ENCODE assay signal across 12 mouse cellular contexts in the genomic region with DNA sequence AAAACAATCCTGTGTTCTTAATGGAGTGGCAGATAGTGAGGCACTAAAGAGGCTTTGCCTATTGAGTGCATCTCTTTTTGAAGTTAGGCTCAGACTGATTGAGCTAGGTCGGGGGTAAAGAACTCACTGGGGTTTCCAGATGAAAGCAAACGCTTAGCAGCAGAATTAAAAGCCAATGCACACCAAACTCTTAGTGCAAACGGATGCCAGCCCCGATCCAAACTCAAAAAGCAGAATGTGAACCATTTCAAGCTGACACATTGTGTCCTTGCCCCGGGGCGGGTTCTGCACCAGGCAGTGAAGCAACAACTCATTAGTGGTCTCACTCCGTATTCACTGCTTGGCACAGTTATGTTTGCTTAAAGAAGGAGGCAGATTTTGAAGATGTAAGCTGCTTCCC. TPM values are rescaled to one million over a fixed set of nuclear protein-coding genes. Genes with fewer than 3 reads are reported as not detected.
A peak's percentile ranks its signal among the peaks of the same experiment; 100 is the strongest.
DNase-seq lines count a peak whose midpoint lies in the region; ATAC-seq lines count a peak whose summit lies in the region.
"Had no signal": no experiment of that assay in that cellular context is flagged by ENCODE, and none has a peak within 500 bp of the region (broad histone marks: within the 10 kb centered on the region; RNA-seq: fewer than 3 reads in every experiment).

No protein-coding gene starts in this region.

- H3K4me2 ChIP-seq in forebrain, embryonic 16.5 days (ENCODE audit: low read length), result no peak overlapping the region
- H3K4me2 ChIP-seq in midbrain, embryonic 12.5 days (replicated peaks), result 0 out of 2 replicates have a peak overlapping the region, but pooled peaks have one; percentile 12
- H3K4me2 ChIP-seq: limb, embryonic 13.5 days had no signal

- no peaks in the 10 kb centered on the region for H3K27me3 ChIP-seq in forebrain, embryonic 16.5 days (replicated peaks; ENCODE audit: control insufficient read depth, insufficient read depth, low read length)
- H3K27me3 ChIP-seq in midbrain, embryonic 12.5 days, result no peaks in the 10 kb centered on the region

- ATAC-seq in forebrain, embryonic 16.5 days, result peak; percentile 62
- ATAC-seq in midbrain, embryonic 12.5 days (ENCODE audit: low FRiP score, low read depth), result no peak
- ATAC-seq: lung, postnatal 0 days had no signal

- H3K27ac ChIP-seq in forebrain, embryonic 16.5 days (ENCODE audit: low read length), result no peak overlapping the region
- H3K27ac ChIP-seq in midbrain, embryonic 12.5 days (replicated peaks), result no peak overlapping the region
- H3K27ac ChIP-seq: limb, embryonic 13.5 days had no signal

- peak; percentile 20 for DNase-seq in brain, adult 2 months (ENCODE audit: low read depth, low spot score)
- DNase-seq in embryo, embryonic 10.5 days (ENCODE audit: low spot score), result peak; percentile 50
- no peak for DNase-seq in left cerebral cortex, adult 9 months (ENCODE audit: low spot score in 2 of 2)
- no peak for DNase-seq in left cerebral cortex, adult 11 months (ENCODE audit: low spot score)
- no peak for DNase-seq in cerebellum, adult 9-11 months
- DNase-seq: right cerebral cortex, postnatal 14 days had no signal

- no peak overlapping the region for H3K4me3 ChIP-seq in forebrain, embryonic 16.5 days (replicated peaks; ENCODE audit: low read length)
- H3K4me3 ChIP-seq in midbrain, embryonic 12.5 days, result no peak overlapping the region
- H3K4me3 ChIP-seq: erythroblast, embryonic 14.5 days; limb, embryonic 13.5 days; myocyte had no signal

- H3K9me3 ChIP-seq in forebrain, embryonic 16.5 days (ENCODE audit: control insufficient read depth, low read length), result no peaks in the 10 kb centered on the region
- H3K9me3 ChIP-seq in midbrain, embryonic 12.5 days, result no peaks in the 10 kb centered on the region
- H3K9me3 ChIP-seq: limb, embryonic 13.5 days had no signal

- H3K36me3 ChIP-seq in forebrain, embryonic 16.5 days (ENCODE audit: control insufficient read depth, insufficient read depth), result no peaks in the 10 kb centered on the region
- no peaks in the 10 kb centered on the region for H3K36me3 ChIP-seq in midbrain, embryonic 12.5 days
- H3K36me3 ChIP-seq: limb, embryonic 13.5 days had no signal

- H3K9ac ChIP-seq in forebrain, embryonic 16.5 days (replicated peaks; ENCODE audit: low read depth, low read length), result no peak overlapping the region
- H3K9ac ChIP-seq in midbrain, embryonic 12.5 days (replicated peaks), result no peak overlapping the region
- H3K9ac ChIP-seq: limb, embryonic 13.5 days had no signal

- peaks cover 6% of the 10 kb centered on the region for H3K4me1 ChIP-seq in forebrain, embryonic 16.5 days (replicated peaks; ENCODE audit: control insufficient read depth, insufficient read depth, low read length)
- peaks cover 16% of the 10 kb centered on the region for H3K4me1 ChIP-seq in midbrain, embryonic 12.5 days

- 1% methylated on average over 7 of the region's 7 CpGs for WGBS in forebrain, embryonic 16.5 days
- 3% methylated on average over 7 of the region's 7 CpGs for WGBS in midbrain, embryonic 12.5 days

RNA-seq across cellular contexts. Expression of a gene that starts 35.1 kb away (rescaled TPM):
- polyA plus RNA-seq in forebrain, embryonic 16.5 days (2015; fragmentation: Nextera tagmentation; extraction: Ambion mirVana), result 7.4 and 8.4 TPM in 2 replicates
- polyA plus RNA-seq in midbrain, embryonic 12.5 days (2016; fragmentation: Nextera tagmentation; extraction: Ambion mirVana), result 9.1 and 9.3 TPM in 2 replicates
- polyA plus RNA-seq: erythroblast, embryonic 14.5 days had no signal

RNA-seq across cellular contexts. Expression of a gene that starts 38.9 kb away (rescaled TPM):
- 0.67 and 0.98 TPM in 2 replicates for polyA plus RNA-seq in forebrain, embryonic 16.5 days (2015; fragmentation: Nextera tagmentation; extraction: Ambion mirVana)
- polyA plus RNA-seq in midbrain, embryonic 12.5 days (2016; fragmentation: Nextera tagmentation; extraction: Ambion mirVana), result 0.63 and 0.70 TPM in 2 replicates
- polyA plus RNA-seq: erythroblast, embryonic 14.5 days had no signal

Comparison
In these comparisons a context has a peak if more than half of its experiments do, and no peak if none do; other contexts are left out.
1. DNase-seq: peak in brain, adult 2 months (single experiment) and embryo, embryonic 10.5 days (single experiment); none in left cerebral cortex, adult 9 months (0 of 2), left cerebral cortex, adult 11 months (single experiment) and cerebellum, adult 9-11 months (single experiment).